Mouse (Mus musculus) adrenal gland, postnatal 4 days (tissue): Measurements from ENCODE around the gene Nkiras1. TPM values are rescaled to one million over a fixed set of nuclear protein-coding genes. Genes with fewer than 3 reads are reported as not detected.
"Not testable (repeated sequence)": the region's sequence is repeated elsewhere in the genome, so short reads cannot be mapped to it uniquely, and the experiment has no call there.

ENCODE experiments used
- DNase-seq, 2 experiments: peaks; one replicate each; pipeline ENCODE4 v3.0.0; 2021 to 2022; ENCODE audit warnings: low spot score in 2 of 2, mixed read lengths in 2 of 2
- long read RNA-seq, 2 experiments: library from polyadenylated mRNA; stranded (forward); transcript quantifications; one replicate each; pipeline ENCODE4 v2.0.0; 2021
- total RNA-seq, 2 experiments: library from RNA; stranded (reverse); gene quantifications; 2 replicates each; pipeline ENCODE4 v1.2.3; 2021

Gene Nkiras1
- total RNA-seq: 10 to 100 TPM; 15.8 to 17.7 TPM
- long read RNA-seq, experiment 1, full-length matches to known transcripts: 14 of 17 reads
- long read RNA-seq, experiment 1, partial matches to known transcripts: 1 of 17 reads
- long read RNA-seq, experiment 1, other reads (novel, unspliced or antisense): 2 of 17 reads
- long read RNA-seq, experiment 2, full-length matches to known transcripts: 9 of 17 reads
- long read RNA-seq, experiment 2, partial matches to known transcripts: 0 of 17 reads
- long read RNA-seq, experiment 2, other reads (novel, unspliced or antisense): 8 of 17 reads

DNA sequence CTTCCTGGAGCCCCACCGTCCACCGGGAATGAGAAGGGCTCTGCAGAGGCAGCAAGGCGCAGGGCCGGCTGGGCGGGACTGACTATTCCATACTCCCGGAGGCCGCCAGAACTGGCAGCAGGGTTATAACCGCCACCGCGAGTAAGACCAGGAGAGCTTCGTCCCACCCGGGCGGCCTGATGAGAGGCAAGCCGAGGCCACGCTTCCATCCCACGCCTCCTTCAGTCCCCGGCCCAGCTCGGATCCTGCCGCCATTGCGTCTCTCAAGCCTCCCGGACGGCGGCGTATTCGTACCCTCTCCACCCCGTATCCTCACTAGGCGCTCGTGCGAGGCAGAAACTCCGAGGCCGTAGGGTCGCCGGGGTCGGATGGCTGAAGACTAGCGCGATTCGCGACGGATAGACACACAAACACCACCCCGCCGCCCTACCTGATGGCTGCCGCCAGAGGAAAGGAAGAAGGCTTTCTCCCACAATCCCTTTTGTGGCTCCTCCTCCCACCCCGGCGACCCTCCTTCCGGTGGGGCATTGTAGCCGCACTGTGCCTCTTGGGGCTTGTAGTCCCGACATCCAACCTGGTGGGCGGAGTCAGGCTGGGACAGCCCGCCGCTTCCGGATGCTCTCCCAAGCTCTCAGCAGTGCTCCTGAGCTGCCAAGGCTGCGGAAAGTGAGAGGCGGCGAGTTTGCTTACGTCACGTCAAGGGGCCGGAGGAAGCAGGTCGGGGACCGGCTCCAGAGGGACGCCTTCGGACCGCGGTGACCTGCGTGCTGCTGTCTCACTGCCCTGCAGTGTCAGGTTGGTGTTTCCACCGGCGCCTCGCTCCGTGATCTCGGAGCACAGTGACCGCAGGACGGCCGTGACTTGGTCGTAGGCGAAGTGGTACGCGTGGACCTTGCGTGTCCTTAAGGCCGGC, at the start of gene Nkiras1, which contains the start of gene Rpl15:
Gene Nkiras1 (plus strand): TSS at position 608 of the 913 bp plus-strand sequence.
Gene Rpl15 (minus strand): TSS at position 863 of the 913 bp plus-strand sequence.
- DNase-seq: peak; percentile 81 to 95

DNA sequence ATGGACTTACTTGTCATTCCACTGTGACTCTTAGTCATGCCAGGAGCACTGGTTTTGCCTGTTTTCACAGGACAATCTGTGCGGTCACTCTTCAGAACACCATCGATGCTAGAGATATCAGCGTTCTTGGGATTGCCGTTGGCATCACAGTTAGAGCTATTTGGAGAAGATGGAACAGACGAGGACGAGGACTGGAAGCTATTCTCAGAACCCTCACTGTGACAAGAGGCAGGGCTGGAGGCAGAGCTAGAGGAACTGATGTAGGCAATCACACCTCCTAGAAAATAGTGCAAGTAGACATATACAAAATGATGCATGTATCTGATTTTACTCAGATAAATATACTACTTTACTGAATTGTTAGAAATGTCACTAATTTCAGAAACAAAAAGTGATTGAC, 49.0 kb upstream of the Nkiras1 start:
- no peak for DNase-seq

DNA sequence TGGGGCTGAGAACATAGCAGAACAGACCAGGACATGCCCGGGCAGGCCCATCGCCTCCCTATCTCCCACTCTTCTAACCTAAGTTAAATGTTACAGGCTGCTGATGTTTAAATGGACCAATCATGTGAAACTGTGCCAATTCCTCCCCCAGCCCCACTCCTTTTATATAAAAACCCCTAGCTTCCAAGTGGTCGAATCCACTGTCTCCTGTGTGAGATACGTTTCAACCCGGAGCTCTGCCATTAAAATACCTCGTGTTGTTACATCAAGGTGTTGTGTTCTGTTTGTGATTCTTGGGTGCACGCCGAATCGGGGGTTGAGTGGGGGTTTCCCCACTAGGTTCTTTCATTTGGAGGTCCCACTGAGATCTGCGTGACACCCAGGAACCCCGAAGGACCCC, 45.5 kb upstream of the Nkiras1 start:
- DNase-seq: not testable (repeated sequence)

DNA sequence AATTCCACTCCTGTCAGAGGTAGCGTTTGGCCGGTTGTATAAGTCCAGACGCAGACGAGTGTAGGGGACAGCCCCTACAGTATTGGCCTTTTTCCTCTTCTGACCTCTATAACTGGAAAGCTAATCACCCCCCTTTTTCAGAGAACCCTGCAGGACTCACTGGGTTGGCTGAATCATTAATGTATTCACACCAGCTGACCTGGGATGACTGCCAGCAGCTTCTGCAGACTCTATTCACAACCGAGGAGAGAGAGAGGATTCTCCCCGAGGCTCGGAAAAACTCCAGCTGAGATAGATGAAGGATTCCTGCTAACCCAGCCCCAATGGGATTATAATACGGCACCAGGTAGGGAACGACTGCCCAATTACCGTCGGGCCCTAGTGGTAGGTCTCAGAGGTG, 44.8 kb upstream of the Nkiras1 start:
- DNase-seq: not testable (repeated sequence)

DNA sequence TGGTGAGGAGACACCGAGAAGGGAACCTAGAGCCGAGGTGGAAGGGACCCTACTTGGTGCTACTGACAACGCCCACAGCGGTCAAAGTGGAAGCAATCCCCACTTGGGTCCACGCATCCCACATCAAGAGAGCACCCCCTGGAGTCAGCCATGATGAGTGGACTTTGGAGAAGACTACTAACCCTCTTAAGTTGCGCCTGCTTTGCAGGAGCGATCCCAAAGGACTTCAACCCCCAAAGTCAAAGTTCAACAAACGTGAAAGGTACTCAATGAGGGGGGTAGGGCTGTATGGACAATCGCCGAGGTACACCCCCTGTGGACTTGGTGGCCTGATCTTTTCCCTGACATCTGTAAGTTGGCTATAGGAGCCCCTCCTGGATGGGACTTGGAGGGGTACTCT, 41.2 kb upstream of the Nkiras1 start:
- DNase-seq: not testable (repeated sequence)

DNA sequence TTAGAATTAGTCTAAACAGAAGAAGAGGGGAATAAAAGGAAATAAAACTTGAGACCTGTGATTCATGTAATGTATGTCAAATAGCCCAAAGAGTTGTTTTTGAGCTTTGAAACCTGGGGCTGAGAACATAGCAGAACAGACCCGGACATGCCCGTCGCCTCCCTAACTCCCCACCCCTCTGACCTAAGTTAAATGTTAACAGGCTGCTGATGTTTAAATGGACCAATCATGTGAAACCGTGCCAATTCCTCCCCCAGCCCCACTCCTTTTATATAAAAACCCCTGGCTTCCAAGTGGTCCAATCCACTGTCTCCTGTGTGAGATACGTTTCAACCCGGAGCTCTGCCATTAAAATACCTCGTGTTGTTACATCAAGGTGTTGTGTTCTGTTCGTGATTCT, 39.1 kb upstream of the Nkiras1 start:
- DNase-seq: not testable (repeated sequence)

DNA sequence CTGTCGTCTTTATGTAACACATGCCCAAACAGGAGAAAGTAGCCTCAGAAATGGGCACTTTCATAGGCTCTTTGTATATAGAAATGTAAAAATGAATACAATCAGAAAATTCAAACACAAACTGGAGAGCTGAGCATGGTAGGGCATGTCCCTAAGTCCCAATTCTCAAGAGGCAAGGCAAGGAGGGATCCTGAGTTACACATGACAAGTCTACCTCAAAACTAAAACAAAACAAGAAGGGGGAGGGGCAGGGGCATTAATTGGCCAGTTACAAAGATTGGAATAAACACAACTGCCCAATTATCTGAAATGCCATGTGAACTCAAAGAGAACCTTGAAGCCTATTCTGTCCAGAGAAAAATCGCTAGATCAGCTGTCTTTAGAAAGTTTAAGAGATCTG, 37.9 kb upstream of the Nkiras1 start:
- no peak for DNase-seq

DNA sequence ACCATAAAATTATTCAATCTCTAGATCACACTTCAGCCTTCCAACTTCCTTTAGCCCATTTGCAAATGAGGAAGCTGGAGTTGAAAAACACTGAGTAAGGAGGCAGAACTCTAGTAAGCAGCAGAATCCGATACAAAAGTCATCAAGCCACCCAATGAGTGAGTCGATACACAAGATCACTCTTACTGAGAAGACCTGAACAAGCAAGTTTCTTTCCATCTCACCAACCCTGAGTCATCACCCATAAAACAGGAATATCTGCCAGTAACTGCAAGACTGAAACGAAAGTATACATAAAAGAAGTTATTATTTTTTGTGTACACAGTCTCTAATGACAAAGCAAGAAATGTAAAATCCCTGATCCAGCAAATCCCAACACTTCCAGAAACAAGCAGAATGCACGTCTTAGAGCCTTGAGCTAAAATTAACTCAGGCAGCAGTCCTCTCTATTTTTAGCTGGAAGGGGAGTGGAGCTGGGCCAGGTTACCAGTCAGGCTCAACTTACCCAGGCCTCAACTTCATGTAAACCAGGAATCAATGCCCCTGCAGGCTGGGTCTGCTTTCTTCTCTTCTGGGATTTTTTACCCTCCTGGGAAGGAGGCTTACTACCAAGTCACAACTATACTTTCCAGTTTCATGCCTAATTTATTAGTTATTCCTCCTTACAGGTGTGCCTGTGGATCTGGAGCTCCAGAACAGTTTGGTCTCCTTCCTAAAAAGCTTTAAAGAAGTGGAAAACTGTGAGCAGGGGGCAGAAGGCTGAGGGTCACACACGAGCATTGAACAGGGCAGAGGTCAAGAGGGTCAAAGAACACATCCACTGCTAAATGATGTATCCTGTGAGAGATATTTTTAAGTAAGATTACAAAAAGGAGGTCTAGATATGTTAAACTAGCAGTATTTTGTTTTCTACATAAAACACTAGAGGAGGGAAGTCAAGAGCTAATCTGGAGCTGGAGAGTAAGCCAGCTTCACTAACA, 36.7 kb upstream of the Nkiras1 start:
- DNase-seq: no peak

DNA sequence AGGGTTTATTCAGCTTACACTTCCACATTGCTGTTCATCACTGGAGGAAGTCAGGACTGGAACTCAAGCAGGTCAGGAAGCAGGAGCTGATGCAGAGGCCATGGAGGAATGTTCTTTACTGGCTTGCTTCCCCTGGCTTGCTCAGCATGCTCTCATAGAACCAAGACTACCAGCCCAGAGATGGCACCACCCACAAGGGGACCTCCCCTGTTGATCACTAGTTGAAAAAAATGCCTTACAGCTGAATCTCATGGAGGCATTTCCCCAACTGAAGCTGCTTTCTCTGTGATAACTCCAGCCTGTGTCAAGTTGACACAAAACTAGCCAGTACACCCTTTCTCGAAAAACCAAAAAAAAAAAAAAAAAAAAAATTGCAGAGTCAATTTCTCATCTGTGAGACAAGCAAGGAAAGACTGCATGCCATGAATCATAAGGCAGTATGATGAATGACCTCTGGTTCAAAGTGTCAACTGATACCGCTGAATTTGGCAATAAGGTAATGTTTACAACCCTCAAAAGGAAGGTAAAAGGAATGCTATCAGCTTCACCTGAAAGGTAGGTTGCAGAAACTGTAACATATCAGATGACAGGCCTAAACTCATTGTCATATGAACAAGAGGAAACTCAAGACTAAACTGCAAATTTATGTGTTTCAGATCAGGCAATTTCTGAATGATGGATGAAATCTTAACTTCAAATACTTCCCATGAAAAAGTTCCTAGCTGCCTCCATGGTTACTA, 34.3 kb upstream of the Nkiras1 start:
- not testable (repeated sequence) for DNase-seq

DNA sequence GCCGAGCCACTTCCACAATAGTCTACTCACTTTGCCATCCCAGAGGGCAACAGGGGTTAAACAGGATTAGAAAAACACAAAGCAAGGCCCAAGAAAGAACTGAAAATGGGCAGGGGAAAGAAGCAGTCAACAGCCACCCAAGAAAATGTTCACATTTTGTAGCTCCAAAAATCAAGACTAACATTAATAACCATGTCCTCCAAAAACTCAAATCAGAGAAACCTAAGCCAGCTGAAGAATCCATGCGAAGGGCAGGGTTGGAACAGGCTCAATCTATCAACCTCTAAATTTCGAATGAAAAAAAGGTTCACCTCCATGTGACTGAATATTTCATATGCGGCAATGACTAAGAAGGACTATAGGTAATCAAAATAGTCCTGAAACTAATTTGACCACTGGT, 33.6 kb upstream of the Nkiras1 start:
- no peak for DNase-seq

DNA sequence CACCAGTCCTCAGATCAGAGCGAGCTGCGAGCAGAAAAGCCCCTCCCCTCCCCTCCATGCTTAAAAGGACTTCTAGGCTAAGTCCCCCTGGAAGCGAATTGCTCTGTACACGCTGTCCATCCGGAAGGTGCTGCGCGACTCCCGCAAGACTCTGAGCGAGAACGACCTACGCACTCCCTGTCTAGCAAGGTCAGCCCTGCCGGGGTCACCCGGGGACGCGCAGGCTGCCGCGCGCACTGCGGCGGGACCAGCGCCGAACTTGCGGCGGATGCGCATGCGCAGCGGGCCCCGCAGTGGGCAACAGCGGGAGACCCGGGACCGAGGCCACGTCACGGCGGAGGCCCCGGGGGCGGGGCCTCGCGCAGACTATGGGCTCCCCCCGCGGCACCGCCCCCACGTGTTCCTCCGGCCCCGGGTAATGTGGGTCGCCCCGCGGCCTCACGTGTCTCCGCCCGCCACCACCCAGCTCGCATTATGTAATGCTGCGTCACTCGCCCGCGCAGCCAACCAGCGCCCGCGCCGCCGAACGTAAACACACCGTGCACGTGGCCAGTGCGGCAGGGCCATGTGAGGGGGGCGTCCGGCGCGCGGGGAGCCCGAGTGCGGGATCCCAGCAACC, 32.7 kb upstream of the Nkiras1 start:
- DNase-seq: peak; percentile 92 to 95

DNA sequence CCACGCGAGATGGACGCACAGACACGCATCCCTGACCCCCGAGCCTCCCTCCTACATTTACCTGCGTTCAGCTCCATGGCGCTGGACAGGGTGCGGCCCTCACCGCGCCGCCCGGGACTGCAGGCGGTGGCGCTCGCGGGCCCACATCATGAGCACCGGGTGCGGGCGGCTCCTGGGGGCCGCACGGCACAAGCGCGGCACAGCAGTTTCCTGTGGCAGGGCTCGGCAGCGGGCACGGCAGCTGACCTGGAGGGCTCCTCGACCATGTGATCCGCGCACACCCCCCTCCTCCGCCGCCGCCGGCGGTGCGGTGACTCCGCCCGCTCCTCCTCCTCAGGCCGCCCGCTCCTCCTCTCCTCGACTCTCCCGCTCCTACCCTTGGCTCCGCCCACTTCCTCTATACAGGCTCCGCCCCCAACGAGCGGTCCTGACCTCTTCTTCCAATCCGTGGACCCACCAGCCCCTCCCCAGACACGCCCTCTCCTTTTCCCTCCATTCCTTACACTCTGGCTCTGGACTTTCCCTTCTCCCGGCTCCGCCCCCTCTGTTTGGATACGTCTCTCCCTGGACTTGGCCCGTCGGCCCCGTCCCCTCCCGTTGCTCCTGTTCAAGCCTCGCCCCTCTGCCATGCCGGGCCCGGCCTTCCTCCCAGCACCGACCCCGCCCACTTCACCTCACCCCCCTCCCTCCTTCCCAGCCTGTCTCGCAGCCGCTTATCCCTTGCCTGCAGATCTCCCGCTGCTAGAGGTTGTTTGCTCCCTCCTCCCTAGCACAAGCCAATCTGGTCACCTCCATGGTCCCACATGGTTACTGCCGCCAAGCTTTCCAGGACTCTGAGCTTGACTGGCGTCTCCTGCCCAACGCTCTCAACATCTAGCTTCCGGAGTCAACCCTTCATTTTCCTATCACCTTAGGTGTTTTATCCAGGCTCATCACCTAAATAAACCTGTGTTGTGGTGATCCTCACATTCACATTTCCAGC, 31.9 kb upstream of the Nkiras1 start, which contains the start of gene Nr1d2:
Gene Nr1d2 (minus strand): TSS at position 378 of the 982 bp plus-strand sequence.
- DNase-seq: peak; percentile 93 to 99

DNA sequence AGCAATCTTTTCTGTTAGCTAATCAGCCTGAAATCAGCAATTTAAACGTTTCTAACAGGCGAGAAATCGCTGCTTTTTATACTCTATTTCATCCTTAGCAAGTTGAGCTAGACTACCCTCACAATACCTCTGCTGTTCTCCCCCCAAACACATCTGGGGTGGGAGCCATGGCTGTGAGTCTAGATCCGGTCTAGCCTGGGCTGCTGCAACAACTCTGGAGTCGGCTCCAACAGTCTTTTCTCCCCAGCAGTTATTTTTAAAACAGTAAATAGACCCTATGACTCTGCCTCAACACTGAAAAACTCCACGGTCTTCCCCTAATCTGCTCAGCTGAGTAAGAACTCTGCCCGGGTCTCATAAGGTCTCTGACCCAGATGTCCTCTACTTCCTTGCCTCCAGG, 30.8 kb upstream of the Nkiras1 start:
- DNase-seq: no peak

DNA sequence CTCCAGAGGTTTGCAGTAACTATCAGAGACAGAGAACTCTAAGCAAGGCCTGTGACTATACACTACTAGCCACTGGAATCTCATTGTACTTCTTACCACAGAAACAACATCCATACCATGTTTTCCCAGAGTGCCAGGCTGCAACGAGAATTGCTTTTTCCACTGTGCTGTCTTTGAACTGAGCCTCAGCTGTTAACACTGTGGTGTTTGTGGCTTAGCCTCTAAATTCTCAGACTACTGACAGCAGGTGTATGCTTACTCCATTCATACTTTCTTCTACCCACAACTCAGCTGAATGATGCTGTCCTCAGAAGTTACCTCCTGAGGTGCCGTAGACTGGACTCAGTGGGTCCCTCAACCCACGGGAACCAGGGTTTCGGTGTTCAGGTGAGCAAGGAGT, 29.1 kb upstream of the Nkiras1 start:
- no peak for DNase-seq

DNA sequence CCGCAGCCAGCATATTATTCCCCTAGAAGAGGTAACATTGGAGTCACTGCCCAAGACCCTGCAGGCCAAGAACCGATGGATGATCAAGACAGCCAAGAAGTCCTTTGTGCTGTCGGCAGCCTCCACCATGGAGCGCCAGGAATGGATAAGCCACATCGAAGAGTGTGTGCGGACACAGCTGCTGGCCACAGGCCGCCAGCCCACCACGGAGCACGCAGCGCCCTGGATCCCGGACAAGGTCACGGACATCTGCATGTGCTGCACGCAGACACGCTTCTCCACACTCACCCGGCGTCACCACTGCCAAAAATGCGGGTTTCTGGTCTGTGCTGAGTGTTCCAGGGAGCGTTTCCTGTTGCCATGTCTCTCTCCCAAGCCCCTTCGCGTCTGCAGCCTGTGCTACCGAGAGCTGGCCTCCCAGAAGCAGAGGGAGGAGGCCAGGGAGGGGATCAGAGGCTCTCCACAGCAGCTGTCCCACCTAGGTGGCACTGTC, 28.3 kb upstream of the Nkiras1 start:
- DNase-seq: no peak

DNA sequence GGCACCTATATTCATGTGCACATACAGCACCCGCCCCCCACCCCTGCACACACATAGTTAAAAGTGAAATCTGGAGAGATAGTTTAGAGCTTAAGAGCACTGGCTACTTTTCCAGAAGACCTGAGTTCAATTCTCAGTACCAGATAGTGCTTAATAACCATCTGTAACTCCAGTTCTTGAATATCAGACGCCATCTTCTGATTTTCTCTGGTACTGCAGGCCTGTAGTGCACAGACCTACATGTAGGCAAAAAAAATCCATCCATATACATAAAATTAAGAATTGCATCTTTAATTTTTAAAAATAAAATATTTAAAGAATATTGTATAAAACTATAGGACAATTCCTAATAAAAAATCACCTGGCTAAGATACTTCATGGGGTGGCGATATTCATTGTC, 9.7 kb upstream of the Nkiras1 start:
- no peak for DNase-seq

DNA sequence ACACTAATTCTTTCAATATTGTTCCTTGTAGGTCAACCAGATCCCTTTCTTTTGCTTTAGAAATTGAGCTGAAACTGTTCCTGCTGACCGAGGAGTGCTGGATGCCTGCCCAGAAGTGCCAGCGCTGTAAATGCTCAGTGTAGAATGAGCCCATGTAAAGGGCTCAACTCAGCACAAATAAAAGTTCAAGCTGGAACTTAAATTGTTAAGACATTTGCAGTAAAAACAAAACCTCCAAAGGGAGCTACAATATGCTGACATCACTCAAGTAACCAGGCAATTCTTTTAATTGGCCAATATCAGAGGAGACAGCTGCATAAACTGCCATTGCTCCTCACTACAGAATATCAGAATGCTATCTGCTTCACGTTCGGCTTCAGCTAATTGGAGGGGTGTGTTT, 7.5 kb upstream of the Nkiras1 start:
- no peak for DNase-seq

DNA sequence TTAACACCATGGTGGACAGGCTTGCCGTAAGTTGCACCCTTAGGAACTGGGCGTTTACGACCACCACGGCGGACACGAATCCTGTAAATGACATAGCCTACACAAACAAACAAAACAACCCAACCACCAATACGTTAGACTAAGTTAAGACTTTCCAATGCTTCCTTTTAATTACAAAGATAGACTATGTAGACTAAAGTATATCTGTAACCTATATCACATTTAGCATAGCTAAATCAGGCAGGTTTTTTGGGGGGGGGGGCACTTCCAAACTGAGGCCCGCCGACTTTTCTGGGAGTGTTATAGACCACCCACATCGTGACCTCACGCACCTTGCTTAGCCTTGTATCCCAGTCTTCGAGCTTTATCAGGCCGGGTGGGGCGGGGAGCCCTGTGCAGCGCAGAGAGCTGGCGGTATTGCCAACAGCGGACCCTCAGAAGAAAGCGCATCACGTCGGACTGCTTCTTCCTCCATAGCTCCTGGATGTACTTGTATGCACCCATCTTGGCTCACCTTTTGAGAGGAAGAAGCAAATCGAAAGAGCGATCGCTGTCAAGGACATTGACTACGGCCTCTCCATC, 898 bp upstream of the Nkiras1 start:
- not testable (repeated sequence) for DNase-seq
